Mouse (Mus musculus) forebrain, embryonic 12.5 days (tissue): ENCODE results near the gene Hmox2. TPM values are rescaled to one million over a fixed set of nuclear protein-coding genes. Genes with fewer than 3 reads are reported as not detected.

Experiments used
- ATAC-seq: fragments of 200-750 bp; cut with Nextera tagmentation; 2 replicates; pipeline ENCODE4 v1.8.0; 2017; ENCODE audit warnings: moderate TSS enrichment; ENCODE audit not compliant: low FRiP score
- H3K27ac ChIP-seq: fragments of 300-500 bp; sonication (generic); 2 replicates; pipeline ENCODE4 v1.5.1; 2016; ENCODE audit warnings: mild to moderate bottlenecking
- H3K27me3 ChIP-seq: fragments of 300-500 bp; sonication (generic); 2 replicates; pipeline ENCODE4 v1.6.1; 2016; ENCODE audit warnings: mild to moderate bottlenecking
- H3K36me3 ChIP-seq: fragments of 300-500 bp; sonication (generic); replicated peaks from 2 replicates; pipeline ENCODE4 v1.6.1; 2016; ENCODE audit warnings: mild to moderate bottlenecking
- H3K4me1 ChIP-seq: fragments of 300-500 bp; sonication (generic); 2 replicates; pipeline ENCODE4 v1.6.1; 2016
- H3K4me2 ChIP-seq: fragments of 300-500 bp; sonication (generic); 2 replicates; pipeline ENCODE4 v1.6.1; 2016; ENCODE audit warnings: mild to moderate bottlenecking, moderate library complexity
- H3K4me3 ChIP-seq: fragments of 300-500 bp; sonication (generic); replicated peaks from 2 replicates; pipeline ENCODE4 v1.5.1; 2016; ENCODE audit warnings: mild to moderate bottlenecking
- H3K9ac ChIP-seq: fragments of 300-500 bp; sonication (generic); 2 replicates; pipeline ENCODE4 v1.6.1; 2016; ENCODE audit warnings: mild to moderate bottlenecking
- H3K9me3 ChIP-seq: fragments of 300-500 bp; sonication (generic); 2 replicates; pipeline ENCODE4 v1.6.1; 2016
- WGBS: fragments of 180-500 bp; shearing (Covaris S2); methylation state at CpG from one replicate; pipeline ENCODE4 v1.1.7; 2016; 5-methylcytosine and 5-hydroxymethylcytosine counted together
- polyA plus RNA-seq: library from polyadenylated mRNA; unstranded; fragments of >200 nt; fragmentation: Nextera tagmentation; extraction: Ambion mirVana; gene quantifications from 2 replicates; pipeline ENCODE4 v1.2.1, GENCODE M21; 2016

The Hmox2 gene
- polyA plus RNA-seq, 1 experiment from 2014 or later, result 70.7 TPM

DNA sequence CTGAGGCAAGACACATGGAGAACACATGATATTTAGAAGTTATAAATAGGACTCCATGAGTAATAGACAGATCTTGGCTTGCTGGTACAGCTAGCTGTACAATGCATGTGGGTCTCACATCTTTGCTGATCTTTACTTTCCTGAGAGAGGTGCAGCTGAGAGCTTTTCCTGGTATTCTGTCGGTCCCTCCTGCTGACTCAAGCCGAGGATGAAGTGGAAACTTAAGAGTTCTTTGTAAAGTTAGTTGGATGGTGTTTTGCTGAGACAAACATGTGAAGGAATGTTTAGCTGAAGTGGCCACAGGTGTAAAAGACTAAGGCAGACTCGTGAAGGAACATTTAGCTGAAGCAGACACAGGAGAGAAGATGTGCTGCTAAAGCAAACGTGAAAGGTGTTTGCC lies 70.5 kb downstream of the Hmox2 start:
- no peaks in the 10 kb centered on the region for H3K27me3 ChIP-seq
- no peak overlapping the region for H3K4me3 ChIP-seq
- ATAC-seq, result no peak
- no peak overlapping the region for H3K4me2 ChIP-seq
- no peaks in the 10 kb centered on the region for H3K9me3 ChIP-seq
- H3K4me1 ChIP-seq, result no peaks in the 10 kb centered on the region
- H3K36me3 ChIP-seq, result no peaks in the 10 kb centered on the region
- H3K27ac ChIP-seq, result no peak overlapping the region
- H3K9ac ChIP-seq, result no peak overlapping the region
- 82% methylated on average over 4 of the region's 4 CpGs for WGBS

Other genes with a start within 250 kb of the Hmox2 start
- gene Srl, start 184.5 kb upstream of the Hmox2 start, polyA plus RNA-seq, result 27.6 and 30.7 TPM in 2 replicates
- gene Tfap4, start 166.5 kb upstream of the Hmox2 start, polyA plus RNA-seq, result 20.9 and 22.6 TPM in 2 replicates
- 22.0 and 26.6 TPM in 2 replicates for gene Glis2, start 131.6 kb upstream of the Hmox2 start, polyA plus RNA-seq
- 114 TPM in 2 replicates for gene Pam16, start 101.4 kb upstream of the Hmox2 start, polyA plus RNA-seq
- 5.2 and 6.8 TPM in 2 replicates for gene Vasn, start 86.4 kb upstream of the Hmox2 start, polyA plus RNA-seq
- 51.4 and 58.0 TPM in 2 replicates for gene Dnaja3, start 86.4 kb upstream of the Hmox2 start, polyA plus RNA-seq
- gene Coro7, start 46.6 kb upstream of the Hmox2 start, polyA plus RNA-seq, result 13.5 and 18.5 TPM in 2 replicates
- gene Nmral1, start 7.0 kb upstream of the Hmox2 start, polyA plus RNA-seq, result 167 and 170 TPM in 2 replicates
- 96.5 and 97.1 TPM in 2 replicates for gene Cdip1, start 63.9 kb downstream of the Hmox2 start, polyA plus RNA-seq
- gene 4930562C15Rik, start 109.1 kb downstream of the Hmox2 start, polyA plus RNA-seq, result 0.44 and 0.54 TPM in 2 replicates
- 23.8 and 27.2 TPM in 2 replicates for gene Ubald1, start 154.0 kb downstream of the Hmox2 start, polyA plus RNA-seq
- gene Mgrn1, start 159.9 kb downstream of the Hmox2 start, polyA plus RNA-seq, result 80.2 and 85.1 TPM in 2 replicates
- gene Nudt16l1, start 212.4 kb downstream of the Hmox2 start, polyA plus RNA-seq, result 124 and 125 TPM in 2 replicates
- gene Anks3, start 237.8 kb downstream of the Hmox2 start, polyA plus RNA-seq, result 53.3 and 58.4 TPM in 2 replicates